Mouse (Mus musculus): ENCODE data around the gene Slc9b1. TPM values are rescaled to one million over a fixed set of nuclear protein-coding genes. Genes with fewer than 3 reads are reported as not detected.

Gene Slc9b1
- polyA plus RNA-seq, 1 experiment from 2014 or later = not detected

DNA sequence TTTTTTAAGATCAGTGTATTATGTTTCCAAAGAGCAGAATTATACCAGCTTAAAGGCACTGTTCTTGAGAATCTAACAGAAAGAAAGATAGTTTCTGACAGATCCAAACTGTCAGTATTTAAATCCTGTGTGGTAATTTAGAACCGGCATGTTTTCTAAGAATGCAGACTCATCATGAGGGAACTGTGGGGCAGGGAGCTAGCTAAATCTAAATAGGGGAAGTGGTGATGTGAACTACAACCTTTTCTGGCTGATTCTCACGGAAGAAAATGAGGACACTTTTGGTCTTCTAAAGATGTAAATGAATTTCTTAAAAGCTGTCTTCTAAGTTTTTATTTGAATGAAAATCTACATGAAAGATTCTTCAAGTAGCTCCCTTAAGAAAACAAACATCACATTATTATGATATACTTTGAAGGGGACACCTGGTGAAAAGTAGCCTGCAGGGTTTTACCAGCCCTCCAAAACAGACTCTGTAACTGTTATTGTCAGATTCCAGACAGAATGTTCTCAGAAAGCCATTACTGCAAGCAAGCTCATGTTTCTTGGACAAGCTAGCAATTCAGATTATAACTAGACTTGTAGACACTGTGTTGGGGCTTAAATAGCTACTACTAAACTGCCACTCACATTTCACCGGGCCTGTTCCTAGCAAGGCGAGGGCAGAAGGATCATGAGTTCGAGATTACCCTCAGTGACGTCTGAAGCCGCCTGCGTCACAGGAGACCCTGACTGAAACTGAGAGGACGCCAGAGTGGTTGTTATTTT lies 72.9 kb downstream of the Slc9b1 start:
- no peak for DNase-seq (ENCODE audit: low spot score, missing footprints)
- WGBS = 92% methylated on average over 9 of the region's 9 CpGs
- H3K4me2 ChIP-seq = no peak overlapping the region
- H3K27ac ChIP-seq (ENCODE audit: low read depth, low read length) = no peak overlapping the region
- no peaks in the 10 kb centered on the region for H3K27me3 ChIP-seq (ENCODE audit: control insufficient read depth, insufficient read depth, low read length)
- no peak overlapping the region for H3K4me3 ChIP-seq (ENCODE audit: low read depth, low read length)
- no peak for ATAC-seq (ENCODE audit: low FRiP score)
- no peak overlapping the region for H3K9ac ChIP-seq (ENCODE audit: low read length)
- no peaks in the 10 kb centered on the region for H3K9me3 ChIP-seq (ENCODE audit: control insufficient read depth, low read length)
- no peaks in the 10 kb centered on the region for H3K36me3 ChIP-seq (ENCODE audit: control insufficient read depth, insufficient read depth, low read length)
- H3K4me1 ChIP-seq (ENCODE audit: control insufficient read depth, insufficient read depth, low read length) = peaks cover 9% of the 10 kb centered on the region; the same call in 1 of the 2 replicates

DNA sequence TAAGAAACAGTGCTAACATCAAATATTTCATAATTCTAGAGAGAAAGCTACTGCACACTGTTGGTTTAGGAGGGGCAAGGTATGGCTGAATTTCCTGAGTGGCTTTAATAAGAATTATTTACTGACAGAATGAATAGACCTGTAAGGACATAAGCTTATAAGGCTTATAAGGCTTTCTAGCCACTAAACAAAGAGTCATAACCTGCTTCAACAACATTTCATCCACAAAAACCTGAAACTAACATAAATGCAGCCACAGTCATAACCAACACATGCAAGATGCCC lies 73.4 kb downstream of the Slc9b1 start:
- Histone ChIP-seq H3K9me3 (ENCODE audit: control insufficient read depth, low read length) (no peaks in the 10 kb centered on the region), H3K4me1 (ENCODE audit: control insufficient read depth, insufficient read depth, low read length) (peaks cover 9% of the 10 kb centered on the region; the same call in 1 of the 2 replicates), H3K36me3 (ENCODE audit: control insufficient read depth, insufficient read depth, low read length) (no peaks in the 10 kb centered on the region), H3K4me2 (no peak overlapping the region), H3K27ac (ENCODE audit: low read depth, low read length) (no peak overlapping the region), H3K27me3 (ENCODE audit: control insufficient read depth, insufficient read depth, low read length) (no peaks in the 10 kb centered on the region), H3K9ac (ENCODE audit: low read length) (no peak overlapping the region), H3K4me3 (ENCODE audit: low read depth, low read length) (no peak overlapping the region)
- DNase-seq (ENCODE audit: low spot score, missing footprints) = no peak
- ATAC-seq (ENCODE audit: low FRiP score) = no peak

DNA sequence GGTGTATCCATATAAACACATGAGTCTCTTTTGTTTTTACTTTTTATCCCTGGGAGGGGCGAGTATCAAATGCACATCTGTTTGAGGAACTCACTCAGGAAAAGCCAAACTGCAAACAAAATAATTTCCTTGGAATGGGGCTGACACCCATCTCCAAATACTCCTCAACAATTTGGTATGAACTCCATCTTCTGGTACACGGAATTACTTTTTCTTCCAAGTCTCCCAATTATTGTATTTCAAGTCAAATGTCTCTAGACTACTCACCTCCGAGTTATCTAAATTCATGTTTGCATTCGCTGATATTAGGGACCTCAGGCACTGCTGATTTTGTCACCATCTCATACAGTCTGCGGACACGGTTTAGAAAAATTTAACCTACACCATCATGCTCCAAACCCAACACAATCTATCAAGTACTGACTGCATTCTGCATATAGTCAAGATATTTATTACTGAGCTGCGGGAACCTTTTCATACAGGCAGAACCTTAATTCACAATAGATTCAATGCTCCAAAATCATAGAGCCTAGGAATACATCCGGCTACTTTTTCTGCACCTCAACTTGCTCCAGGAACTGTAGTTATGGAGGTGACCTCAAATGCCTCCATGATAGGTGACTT lies 74.5 kb downstream of the Slc9b1 start:
- Histone ChIP-seq H3K4me3 (ENCODE audit: low read depth, low read length) (peak overlapping the region; percentile 77), H3K9ac (ENCODE audit: low read length) (peak overlapping the region; percentile 85), H3K36me3 (ENCODE audit: control insufficient read depth, insufficient read depth, low read length) (no peaks in the 10 kb centered on the region), H3K4me2 (peak overlapping the region; percentile 65), H3K27ac (ENCODE audit: low read depth, low read length) (peak overlapping the region; percentile 85; the same call in 1 of the 2 replicates), H3K27me3 (ENCODE audit: control insufficient read depth, insufficient read depth, low read length) (no peaks in the 10 kb centered on the region), H3K4me1 (ENCODE audit: control insufficient read depth, insufficient read depth, low read length) (peaks cover 9% of the 10 kb centered on the region; the same call in 1 of the 2 replicates), H3K9me3 (ENCODE audit: control insufficient read depth, low read length) (no peaks in the 10 kb centered on the region)
- DNase-seq (ENCODE audit: low spot score, missing footprints) (peak; percentile 87), ATAC-seq (ENCODE audit: low FRiP score) (0 out of 2 replicates have a peak, but pooled peaks have one; percentile 0)
- 31% methylated on average over 8 of the region's 8 CpGs for WGBS

DNA sequence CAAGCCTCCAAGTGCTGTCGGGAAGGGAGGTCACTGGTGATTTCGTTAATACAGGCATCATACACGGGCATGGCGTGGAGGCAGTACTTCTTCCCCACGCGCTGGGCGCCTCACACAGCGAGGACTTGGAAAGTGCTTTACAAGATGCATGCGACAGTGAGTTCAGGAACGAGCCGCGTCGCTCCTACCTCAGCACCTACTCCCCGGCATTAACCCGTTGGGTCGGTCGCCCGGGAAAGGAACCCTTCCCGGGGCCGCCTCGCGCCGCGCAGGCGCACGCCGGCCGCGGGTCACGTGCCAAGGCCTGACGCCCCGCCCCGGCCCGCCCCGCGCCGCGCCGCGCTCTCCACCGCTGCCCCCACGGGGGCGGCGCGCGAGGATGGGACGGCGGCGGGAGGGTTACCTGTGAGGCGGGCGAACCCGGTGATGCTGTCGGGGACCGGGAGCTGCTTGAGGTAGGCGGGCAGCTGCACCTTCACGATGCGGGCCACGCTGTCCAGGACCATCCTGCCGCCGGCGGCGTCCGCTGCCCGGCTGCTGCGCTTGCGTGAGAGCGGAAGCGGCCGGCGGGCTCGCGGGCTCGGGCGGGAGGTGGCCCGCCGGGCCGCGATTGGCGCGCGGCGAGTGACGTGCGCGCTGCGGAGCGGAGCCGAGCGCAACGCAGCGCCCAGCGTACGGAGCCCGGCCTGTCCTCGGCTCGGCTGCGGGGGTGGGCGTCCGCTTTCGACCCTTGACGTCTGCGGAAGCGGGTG lies 75.2 kb downstream of the Slc9b1 start:
- Histone ChIP-seq H3K4me1 (ENCODE audit: control insufficient read depth, insufficient read depth, low read length) (peaks cover 9% of the 10 kb centered on the region; the same call in 1 of the 2 replicates), H3K36me3 (ENCODE audit: control insufficient read depth, insufficient read depth, low read length) (no peaks in the 10 kb centered on the region), H3K9ac (ENCODE audit: low read length) (peak overlapping the region; percentile 85), H3K27ac (ENCODE audit: low read depth, low read length) (peak overlapping the region; percentile 85), H3K4me3 (ENCODE audit: low read depth, low read length) (peak overlapping the region; percentile 77), H3K9me3 (ENCODE audit: control insufficient read depth, low read length) (no peaks in the 10 kb centered on the region), H3K27me3 (ENCODE audit: control insufficient read depth, insufficient read depth, low read length) (no peaks in the 10 kb centered on the region), H3K4me2 (peak overlapping the region; percentile 65)
- ATAC-seq (ENCODE audit: low FRiP score) (peak; percentile 99), DNase-seq (ENCODE audit: low spot score, missing footprints) (peak; percentile 99)
- WGBS = under 1% methylated on average over 99 of the region's 103 CpGs

DNA sequence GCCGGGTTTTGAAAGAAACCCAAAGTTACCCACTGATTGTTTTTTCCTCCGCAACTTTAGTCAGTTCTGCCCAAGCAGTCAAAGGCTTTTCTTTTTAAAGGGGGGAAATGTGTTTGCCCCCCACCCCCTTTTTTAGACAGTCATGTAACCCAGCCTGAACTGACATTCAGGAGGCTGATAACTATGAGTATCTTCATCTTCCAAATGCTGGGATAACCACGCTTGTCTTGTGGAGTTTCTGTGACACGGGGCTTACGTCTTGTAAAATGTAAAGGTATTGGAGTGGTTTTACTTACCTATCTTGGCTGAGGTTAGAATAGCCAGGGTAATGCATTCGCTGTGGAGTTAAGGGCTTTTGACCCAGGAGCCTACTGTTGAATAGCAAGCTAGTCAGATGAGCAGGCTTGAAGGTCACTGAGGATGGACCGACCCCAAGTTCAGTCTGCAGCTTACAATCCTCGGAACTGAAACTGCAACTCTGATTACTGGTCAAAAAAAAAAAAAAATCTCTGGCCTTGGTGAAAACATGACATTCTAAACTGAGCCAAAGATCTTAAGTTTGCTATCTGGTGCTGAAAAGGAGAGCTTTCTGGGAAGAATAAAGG lies 75.9 kb downstream of the Slc9b1 start, which contains the start of gene Cisd2:
TSS of gene Cisd2 (minus strand) at position 318 of the 605 bp plus-strand sequence.
- 6% methylated on average over 8 of the region's 8 CpGs for WGBS
- Histone ChIP-seq H3K4me3 (ENCODE audit: low read depth, low read length) (peak within 1 kb of the TSS; percentile 77), H3K36me3 (ENCODE audit: control insufficient read depth, insufficient read depth, low read length) (no peaks in the 10 kb centered on the region), H3K27ac (ENCODE audit: low read depth, low read length) (peak within 1 kb of the TSS; percentile 85), H3K4me2 (peak within 1 kb of the TSS; percentile 65), H3K9me3 (ENCODE audit: control insufficient read depth, low read length) (no peaks in the 10 kb centered on the region), H3K4me1 (ENCODE audit: control insufficient read depth, insufficient read depth, low read length) (peaks cover 9% of the 10 kb centered on the region; the same call in 1 of the 2 replicates), H3K9ac (ENCODE audit: low read length) (peak within 1 kb of the TSS; percentile 85), H3K27me3 (ENCODE audit: control insufficient read depth, insufficient read depth, low read length) (no peaks in the 10 kb centered on the region)
- ATAC-seq (ENCODE audit: low FRiP score) (peak; percentile 4; the same call in 1 of the 2 replicates), DNase-seq (ENCODE audit: low spot score, missing footprints) (no peak)

- Histone ChIP-seq H3K27ac (ENCODE audit: low read depth, low read length) (peak overlapping the region; percentile 100), H3K4me1 (ENCODE audit: control insufficient read depth, insufficient read depth, low read length) (peaks cover 16% of the 10 kb centered on the region), H3K9me3 (ENCODE audit: control insufficient read depth, low read length) (no peaks in the 10 kb centered on the region), H3K9ac (ENCODE audit: low read length) (peak overlapping the region; percentile 67), H3K36me3 (ENCODE audit: control insufficient read depth, insufficient read depth, low read length) (no peaks in the 10 kb centered on the region), H3K27me3 (ENCODE audit: control insufficient read depth, insufficient read depth, low read length) (no peaks in the 10 kb centered on the region), H3K4me2 (peak overlapping the region; percentile 48), H3K4me3 (ENCODE audit: low read depth, low read length) (peak overlapping the region; percentile 98)
- no peak for ATAC-seq (ENCODE audit: low FRiP score)
- WGBS = 40% methylated on average over 14 of the region's 14 CpGs
- peak; percentile 85 for DNase-seq (ENCODE audit: low spot score, missing footprints)
Observed at GRCm38 (mm10) chr3:135436901-135437616, 89.2 kb downstream of the Slc9b1 start.

GRCm38 (mm10) chr3:135437758-135438495 lies 90.1 kb downstream of the Slc9b1 start, which contains the start of gene Ube2d3:
Ube2d3 (plus strand) TSS chr3:135438149.
- H3K27me3 ChIP-seq (ENCODE audit: control insufficient read depth, insufficient read depth, low read length) = no peaks in the 10 kb centered on the region
- H3K4me2 ChIP-seq = peak within 1 kb of the TSS; percentile 83
- WGBS = under 1% methylated on average over 56 of the region's 56 CpGs
- DNase-seq (ENCODE audit: low spot score, missing footprints) (peak; percentile 100), ATAC-seq (ENCODE audit: low FRiP score) (peak; percentile 93)
- H3K9me3 ChIP-seq (ENCODE audit: control insufficient read depth, low read length) = no peaks in the 10 kb centered on the region
- peak within 1 kb of the TSS; percentile 97 for H3K9ac ChIP-seq (ENCODE audit: low read length)
- no peaks in the 10 kb centered on the region for H3K36me3 ChIP-seq (ENCODE audit: control insufficient read depth, insufficient read depth, low read length)
- H3K4me3 ChIP-seq (ENCODE audit: low read depth, low read length) = peak within 1 kb of the TSS; percentile 98
- peaks cover 16% of the 10 kb centered on the region for H3K4me1 ChIP-seq (ENCODE audit: control insufficient read depth, insufficient read depth, low read length)
- H3K27ac ChIP-seq (ENCODE audit: low read depth, low read length) = peak within 1 kb of the TSS; percentile 100

GRCm38 (mm10) chr3:135438531-135438912 lies 90.7 kb downstream of the Slc9b1 start:
- Histone ChIP-seq H3K4me3 (ENCODE audit: low read depth, low read length) (peak overlapping the region; percentile 98), H3K4me1 (ENCODE audit: control insufficient read depth, insufficient read depth, low read length) (peaks cover 16% of the 10 kb centered on the region), H3K9me3 (ENCODE audit: control insufficient read depth, low read length) (no peaks in the 10 kb centered on the region), H3K27ac (ENCODE audit: low read depth, low read length) (peak overlapping the region; percentile 100), H3K9ac (ENCODE audit: low read length) (peak overlapping the region; percentile 97), H3K27me3 (ENCODE audit: control insufficient read depth, insufficient read depth, low read length) (no peaks in the 10 kb centered on the region), H3K36me3 (ENCODE audit: control insufficient read depth, insufficient read depth, low read length) (no peaks in the 10 kb centered on the region), H3K4me2 (peak overlapping the region; percentile 83)
- DNase-seq (ENCODE audit: low spot score, missing footprints) (peak; percentile 99), ATAC-seq (ENCODE audit: low FRiP score) (peak; percentile 82)
- 1% methylated on average over 36 of the region's 50 CpGs for WGBS

Data from midbrain, embryonic 11.5 days (tissue).